Mouse (Mus musculus): ENCODE measurements around the gene Asb2. TPM values are rescaled to one million over a fixed set of nuclear protein-coding genes. Genes with fewer than 3 reads are reported as not detected.

The Asb2 gene
- total and polyA plus RNA-seq, 2 experiments from 2014 or later: 1.5 to 1.6 TPM

DNA sequence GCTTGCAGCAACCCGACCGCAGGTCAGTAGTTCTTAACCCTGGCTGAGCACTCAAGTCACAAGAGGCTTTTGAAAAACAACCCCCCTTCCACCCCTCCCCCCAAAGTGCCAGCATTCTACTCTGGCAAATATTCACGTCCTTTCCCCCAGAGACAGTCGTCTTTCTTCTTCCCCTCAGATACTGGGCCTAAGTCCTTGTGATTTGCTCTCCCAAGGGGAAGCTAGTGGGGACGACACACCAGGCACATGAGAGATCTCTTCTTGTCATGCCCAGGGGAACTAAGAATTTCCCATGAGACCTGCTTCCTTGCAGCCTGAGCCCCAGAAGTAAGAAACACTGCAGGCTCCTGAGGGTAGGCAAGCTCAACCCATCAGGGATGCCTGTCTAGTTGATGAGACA is 8.4 kb downstream of the Asb2 start:
- ATAC-seq: no peak
- H3K27ac ChIP-seq (ENCODE audit: low read depth, low read length): no peak overlapping the region
- 74% methylated on average over 5 of the region's 5 CpGs for WGBS
- no peak overlapping the region for H3K4me3 ChIP-seq (ENCODE audit: low read depth, low read length)
- H3K4me2 ChIP-seq (ENCODE audit: low read depth): no peak overlapping the region
- no peak for DNase-seq
- no peak for TF ChIP-seq CTCF (IDR thresholded peaks at IDR 0.05; ENCODE audit: low read depth)
- no peak overlapping the region for H3K9ac ChIP-seq
- H3K36me3 ChIP-seq (ENCODE audit: insufficient read depth): no peaks in the 10 kb centered on the region
- no peaks in the 10 kb centered on the region for H3K4me1 ChIP-seq (ENCODE audit: insufficient read depth)
- H3K9me3 ChIP-seq (ENCODE audit: low read length): no peaks in the 10 kb centered on the region
- H3K27me3 ChIP-seq (ENCODE audit: insufficient read depth, low read length): no peaks in the 10 kb centered on the region

- TF ChIP-seq CTCF (IDR thresholded peaks at IDR 0.05; ENCODE audit: low read depth): no peak
- WGBS: 87% methylated on average over 8 of the region's 8 CpGs
- no peaks in the 10 kb centered on the region for H3K4me1 ChIP-seq (ENCODE audit: insufficient read depth)
- no peak overlapping the region for H3K9ac ChIP-seq
- H3K27me3 ChIP-seq (ENCODE audit: insufficient read depth, low read length): no peaks in the 10 kb centered on the region
- DNase-seq (no peak), ATAC-seq (no peak)
- no peak overlapping the region for H3K27ac ChIP-seq (ENCODE audit: low read depth, low read length)
- no peaks in the 10 kb centered on the region for H3K9me3 ChIP-seq (ENCODE audit: low read length)
- no peak overlapping the region for H3K4me3 ChIP-seq (ENCODE audit: low read depth, low read length)
- no peaks in the 10 kb centered on the region for H3K36me3 ChIP-seq (ENCODE audit: insufficient read depth)
- H3K4me2 ChIP-seq (ENCODE audit: low read depth): no peak overlapping the region
These were observed 8.9 kb downstream of the Asb2 start for GRCm38 (mm10) chr12:103346945-103347344.

- H3K36me3 ChIP-seq (ENCODE audit: insufficient read depth): no peaks in the 10 kb centered on the region
- WGBS: 90% methylated on average over 7 of the region's 7 CpGs
- no peaks in the 10 kb centered on the region for H3K9me3 ChIP-seq (ENCODE audit: low read length)
- no peak overlapping the region for H3K27ac ChIP-seq (ENCODE audit: low read depth, low read length)
- no peak overlapping the region for H3K4me2 ChIP-seq (ENCODE audit: low read depth)
- ATAC-seq: no peak
- no peak overlapping the region for H3K9ac ChIP-seq
- H3K27me3 ChIP-seq (ENCODE audit: insufficient read depth, low read length): no peaks in the 10 kb centered on the region
- H3K4me3 ChIP-seq (ENCODE audit: low read depth, low read length): no peak overlapping the region
- no peak for TF ChIP-seq CTCF (IDR thresholded peaks at IDR 0.05; ENCODE audit: low read depth)
- H3K4me1 ChIP-seq (ENCODE audit: insufficient read depth): no peaks in the 10 kb centered on the region
- DNase-seq: no peak
These were observed 10.9 kb downstream of the Asb2 start for GRCm38 (mm10) chr12:103344934-103345333.

DNA sequence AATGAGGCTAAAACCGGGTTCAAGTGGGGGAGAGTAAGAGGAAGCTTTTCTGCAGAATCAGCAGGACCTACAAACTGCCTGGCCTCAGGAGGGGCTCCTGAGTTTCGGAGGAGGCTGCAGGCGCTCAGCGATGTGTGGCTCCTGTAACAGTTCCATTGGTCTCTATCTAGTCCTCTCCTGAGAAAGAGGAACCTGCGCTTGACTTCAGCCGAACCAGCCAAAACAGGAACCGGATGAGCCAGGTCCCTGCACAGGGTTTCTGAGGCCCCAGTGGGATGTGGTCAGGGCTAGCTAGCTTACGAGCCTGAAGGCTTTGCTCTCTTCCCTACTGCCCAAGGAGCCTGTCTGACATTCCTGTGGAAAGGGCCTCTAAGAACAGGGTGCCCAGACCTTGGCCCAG is 12.3 kb downstream of the Asb2 start:
- Histone ChIP-seq H3K4me3 (ENCODE audit: low read depth, low read length) (no peak overlapping the region), H3K27ac (ENCODE audit: low read depth, low read length) (no peak overlapping the region), H3K9ac (no peak overlapping the region), H3K4me2 (ENCODE audit: low read depth) (no peak overlapping the region), H3K9me3 (ENCODE audit: low read length) (no peaks in the 10 kb centered on the region), H3K27me3 (ENCODE audit: insufficient read depth, low read length) (no peaks in the 10 kb centered on the region), H3K36me3 (ENCODE audit: insufficient read depth) (no peaks in the 10 kb centered on the region), H3K4me1 (ENCODE audit: insufficient read depth) (no peaks in the 10 kb centered on the region)
- ATAC-seq: no peak
- TF ChIP-seq CTCF (IDR thresholded peaks at IDR 0.05; ENCODE audit: low read depth): no peak
- 82% methylated on average over 8 of the region's 8 CpGs for WGBS
- DNase-seq: no peak

GRCm38 (mm10) chr12:103341212-103341611 is 14.6 kb downstream of the Asb2 start:
- H3K27me3 ChIP-seq (ENCODE audit: insufficient read depth, low read length): no peaks in the 10 kb centered on the region
- no peak overlapping the region for H3K4me3 ChIP-seq (ENCODE audit: low read depth, low read length)
- no peak for ATAC-seq
- no peaks in the 10 kb centered on the region for H3K9me3 ChIP-seq (ENCODE audit: low read length)
- DNase-seq: no peak
- no peak overlapping the region for H3K9ac ChIP-seq
- no peak overlapping the region for H3K4me2 ChIP-seq (ENCODE audit: low read depth)
- H3K36me3 ChIP-seq (ENCODE audit: insufficient read depth): no peaks in the 10 kb centered on the region
- WGBS: 86% methylated on average over 5 of the region's 5 CpGs
- TF ChIP-seq CTCF (IDR thresholded peaks at IDR 0.05; ENCODE audit: low read depth): no peak
- no peaks in the 10 kb centered on the region for H3K4me1 ChIP-seq (ENCODE audit: insufficient read depth)
- H3K27ac ChIP-seq (ENCODE audit: low read depth, low read length): no peak overlapping the region

DNA sequence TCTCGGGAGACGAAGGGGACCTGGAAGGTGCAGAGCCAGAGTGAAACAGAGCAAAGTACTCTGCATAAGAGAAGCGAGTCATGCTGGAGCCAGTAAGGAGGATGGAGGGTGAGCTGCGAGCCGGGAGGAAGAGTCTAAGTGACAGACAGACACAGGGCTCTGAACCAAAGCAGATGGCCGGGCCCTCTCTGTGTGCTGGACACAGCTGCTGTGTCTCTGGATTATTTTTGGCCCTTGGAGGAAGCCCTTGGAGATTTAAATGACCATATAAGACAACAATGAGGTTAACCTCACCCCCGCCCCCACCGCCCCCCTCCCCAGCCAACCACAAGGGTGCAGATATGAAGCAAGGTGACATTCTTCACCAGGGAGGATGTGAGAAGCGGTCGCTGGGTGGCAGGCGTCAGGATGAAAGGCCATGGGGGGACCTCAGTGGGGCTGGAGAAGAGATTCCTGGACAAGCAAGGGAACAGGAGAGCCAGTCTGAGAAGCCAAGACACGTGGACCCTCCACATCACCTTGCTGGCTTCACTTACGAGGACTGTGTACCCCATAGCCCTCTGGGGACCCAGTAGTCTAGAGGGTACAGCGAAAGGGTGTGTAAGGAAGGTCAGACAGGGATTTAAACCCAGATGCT is 17.5 kb downstream of the Asb2 start:
- ATAC-seq (no peak), DNase-seq (no peak)
- no peak overlapping the region for H3K27ac ChIP-seq (ENCODE audit: low read depth, low read length)
- H3K27me3 ChIP-seq (ENCODE audit: insufficient read depth, low read length): no peaks in the 10 kb centered on the region
- no peak overlapping the region for H3K9ac ChIP-seq
- H3K9me3 ChIP-seq (ENCODE audit: low read length): no peaks in the 10 kb centered on the region
- 84% methylated on average over 14 of the region's 14 CpGs for WGBS
- H3K4me3 ChIP-seq (ENCODE audit: low read depth, low read length): no peak overlapping the region
- no peak overlapping the region for H3K4me2 ChIP-seq (ENCODE audit: low read depth)
- no peaks in the 10 kb centered on the region for H3K36me3 ChIP-seq (ENCODE audit: insufficient read depth)
- no peak for TF ChIP-seq CTCF (IDR thresholded peaks at IDR 0.05; ENCODE audit: low read depth)
- no peaks in the 10 kb centered on the region for H3K4me1 ChIP-seq (ENCODE audit: insufficient read depth)

- no peaks in the 10 kb centered on the region for H3K4me1 ChIP-seq (ENCODE audit: insufficient read depth)
- no peak overlapping the region for H3K9ac ChIP-seq
- DNase-seq (no peak), ATAC-seq (no peak)
- no peaks in the 10 kb centered on the region for H3K27me3 ChIP-seq (ENCODE audit: insufficient read depth, low read length)
- no peak overlapping the region for H3K4me3 ChIP-seq (ENCODE audit: low read depth, low read length)
- no peaks in the 10 kb centered on the region for H3K9me3 ChIP-seq (ENCODE audit: low read length)
- TF ChIP-seq CTCF (IDR thresholded peaks at IDR 0.05; ENCODE audit: low read depth): no peak
- no peaks in the 10 kb centered on the region for H3K36me3 ChIP-seq (ENCODE audit: insufficient read depth)
- no peak overlapping the region for H3K4me2 ChIP-seq (ENCODE audit: low read depth)
- no peak overlapping the region for H3K27ac ChIP-seq (ENCODE audit: low read depth, low read length)
- WGBS: 87% methylated on average over 3 of the region's 3 CpGs
These were observed 19.0 kb downstream of the Asb2 start for GRCm38 (mm10) chr12:103336766-103337165.

Data from forebrain, postnatal 0 days (tissue).